Mouse (Mus musculus) G1E (cell line): ENCODE measurements at regions not wholly inside any gene's neighbourhood (a gene's known extent, or its start where the extent isn't known, plus 50 kb on each side); places are given as distances from the start of the nearest gene placed in this dataset.

ENCODE experiments used
- CTCF ChIP-seq: IDR thresholded peaks from 2 replicates; pipeline ENCODE4 v1.5.1; 2012; ENCODE audit warnings: low read depth, low read length, inconsistent platforms, mixed read lengths
- GATA1 ChIP-seq: IDR thresholded peaks from 2 replicates; pipeline ENCODE4 v1.6.1; 2012; ENCODE audit warnings: borderline replicate concordance, low read length, inconsistent platforms, mixed read lengths
- TAL1 ChIP-seq: conservative IDR thresholded peaks from 2 replicates; pipeline ENCODE4 v1.6.1; 2012; ENCODE audit warnings: low read depth, low read length, inconsistent platforms, mixed read lengths

DNA sequence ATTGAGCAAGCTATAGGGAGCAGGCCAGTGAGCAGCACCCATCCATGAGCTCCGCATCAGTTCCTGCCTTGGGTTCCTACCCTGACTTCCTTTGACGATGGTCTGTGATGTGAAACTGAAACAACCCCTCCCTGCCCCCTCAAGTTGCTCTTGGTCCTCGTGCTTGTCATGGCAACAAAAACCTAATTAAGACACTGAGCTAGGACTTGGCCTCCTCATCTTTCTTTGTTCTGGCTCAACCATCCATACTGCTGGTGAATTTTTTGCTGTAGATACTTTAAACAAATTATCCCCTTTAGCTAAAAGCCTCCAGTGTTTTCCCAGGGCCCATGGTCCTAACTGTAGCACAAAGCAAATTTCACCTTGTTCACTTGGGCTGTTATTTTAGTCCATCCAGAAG lies 129.9 kb upstream of the Peli2 start:
- TF ChIP-seq GATA1, result no peak
- no peak for TF ChIP-seq TAL1
- no peak for TF ChIP-seq CTCF
